Mouse (Mus musculus) cortical plate, adult 2 months (tissue): ENCODE measurements around the gene Gpx5.

Source experiments
- CTCF ChIP-seq: fragments of 200-500 bp; IDR thresholded peaks from 2 replicates; pipeline ENCODE4 v1.5.1; 2011; ENCODE audit warnings: mild to moderate bottlenecking, control low read depth, low read length; ENCODE audit not compliant: insufficient read depth; ENCODE audit errors: extremely low read depth
- POLR2A ChIP-seq: fragments of 200-500 bp; IDR thresholded peaks from 2 replicates; pipeline ENCODE4 v1.6.1; 2011; ENCODE audit warnings: mild to moderate bottlenecking, low read length, control low read depth; ENCODE audit not compliant: insufficient read depth; ENCODE audit errors: extremely low read depth

- TF ChIP-seq CTCF (no peak), POLR2A (no peak)
Observed at GRCm38 (mm10) chr13:21313903-21314302, 21.4 kb upstream of the Gpx5 start.
